Mouse (Mus musculus): Measurements from ENCODE around the gene Gm4353. TPM values are rescaled to one million over a fixed set of nuclear protein-coding genes. Genes with fewer than 3 reads are reported as not detected.

The Gm4353 gene
- polyA plus RNA-seq, 1 experiment from 2014 or later, result 1.3 TPM

DNA sequence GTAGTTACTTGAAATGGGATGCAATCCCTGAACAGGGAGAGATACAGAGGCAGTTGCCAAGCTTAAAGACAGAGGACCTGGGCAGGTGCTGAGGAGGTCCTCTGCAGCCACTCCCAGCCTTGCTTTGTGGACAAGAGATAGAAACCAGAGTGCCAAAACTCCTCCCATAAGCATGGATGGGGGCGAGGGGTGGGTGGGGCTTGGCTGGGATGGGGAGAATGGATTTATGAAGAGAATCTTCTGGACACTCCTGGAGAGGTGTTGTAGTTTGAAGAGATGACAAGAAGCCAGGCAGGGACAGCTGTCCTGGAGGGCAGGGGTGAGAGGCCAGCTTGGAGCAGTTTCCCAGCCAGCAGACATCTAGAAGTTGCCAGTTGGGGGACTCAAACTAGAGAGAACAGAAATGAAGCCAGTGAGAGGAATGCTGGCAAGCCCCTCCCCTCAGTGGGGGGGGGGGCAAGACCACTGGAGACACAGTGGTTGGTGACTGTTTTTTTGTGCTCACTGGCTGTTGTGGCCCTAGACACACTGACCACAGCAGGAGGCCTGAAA is 34.9 kb upstream of the Gm4353 start:
- H3K27me3 ChIP-seq (replicated peaks), result no peaks in the 10 kb centered on the region
- no peaks in the 10 kb centered on the region for H3K9me3 ChIP-seq
- H3K4me2 ChIP-seq (replicated peaks), result no peak overlapping the region
- H3K9ac ChIP-seq, result no peak overlapping the region
- H3K36me3 ChIP-seq, result no peaks in the 10 kb centered on the region
- H3K4me1 ChIP-seq, result 0 out of 2 replicates have a peak, but pooled peaks cover 2% of the 10 kb centered on the region
- 85% methylated on average over 1 of the region's 1 CpGs for WGBS
- no peak overlapping the region for H3K4me3 ChIP-seq
- no peak overlapping the region for H3K27ac ChIP-seq
- no peak for ATAC-seq (ENCODE audit: low FRiP score, low read depth)

DNA sequence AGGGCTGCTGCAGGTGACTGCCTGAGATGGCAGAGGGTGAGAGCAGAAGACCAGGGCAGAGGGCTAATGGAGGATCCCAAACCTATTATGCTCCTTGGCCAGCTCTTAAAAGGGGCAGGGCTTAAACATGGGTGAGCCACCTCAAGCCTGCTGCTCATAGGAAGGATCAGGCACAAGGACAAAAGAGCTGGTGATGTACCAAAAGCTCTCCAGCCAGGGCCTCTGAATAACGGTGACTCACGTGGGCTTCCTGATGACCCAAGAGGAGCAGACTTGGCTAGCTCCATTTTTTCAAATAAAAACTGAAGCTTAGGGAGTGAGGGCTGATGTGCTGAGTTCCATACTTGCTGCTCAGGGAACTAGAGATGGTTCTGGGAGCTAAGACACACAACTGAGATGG is 31.6 kb upstream of the Gm4353 start:
- Histone ChIP-seq H3K4me2 (replicated peaks) (no peak overlapping the region), H3K27ac (no peak overlapping the region), H3K36me3 (no peaks in the 10 kb centered on the region), H3K4me1 (no peaks in the 10 kb centered on the region), H3K9ac (no peak overlapping the region), H3K27me3 (replicated peaks) (no peaks in the 10 kb centered on the region), H3K9me3 (no peaks in the 10 kb centered on the region), H3K4me3 (no peak overlapping the region)
- no peak for ATAC-seq (ENCODE audit: low FRiP score, low read depth)
- WGBS, result 74% methylated on average over 2 of the region's 2 CpGs

DNA sequence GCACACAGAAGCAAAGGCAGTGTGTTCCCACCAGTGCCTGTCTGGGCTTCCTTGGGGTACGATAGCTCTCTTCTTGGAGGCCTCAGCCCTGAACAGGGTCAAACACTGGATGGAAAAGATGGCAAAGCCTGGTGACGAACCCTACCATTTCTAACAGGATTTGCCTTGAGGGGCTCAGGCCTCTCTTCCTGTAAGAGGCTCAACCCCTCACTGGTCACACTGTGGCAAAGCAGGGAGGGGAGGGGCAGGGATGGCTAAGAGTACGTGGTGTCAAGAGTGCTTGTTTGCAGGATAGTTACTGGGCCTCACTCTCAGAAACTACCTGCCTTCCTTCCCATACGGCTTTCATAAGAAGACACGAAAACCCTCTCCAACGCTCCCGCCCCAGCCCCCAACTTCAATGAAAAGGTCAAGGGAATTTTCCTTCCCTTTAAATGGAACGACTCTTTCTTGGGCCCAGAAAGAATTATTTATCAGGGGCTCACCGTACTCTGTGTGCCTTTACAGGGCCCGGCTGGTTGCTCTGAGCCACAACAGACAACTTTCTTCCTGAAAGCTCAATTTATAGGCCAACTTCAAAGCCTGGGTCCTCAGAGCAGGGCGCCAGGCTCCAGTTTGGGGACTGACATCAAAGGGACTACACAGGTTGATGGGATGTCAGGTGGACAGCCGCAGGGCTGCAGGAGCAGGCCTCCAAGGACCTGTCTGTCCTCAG is 30.9 kb upstream of the Gm4353 start:
- WGBS, result 68% methylated on average over 12 of the region's 12 CpGs
- H3K4me3 ChIP-seq, result no peak overlapping the region
- no peak for ATAC-seq (ENCODE audit: low FRiP score, low read depth)

DNA sequence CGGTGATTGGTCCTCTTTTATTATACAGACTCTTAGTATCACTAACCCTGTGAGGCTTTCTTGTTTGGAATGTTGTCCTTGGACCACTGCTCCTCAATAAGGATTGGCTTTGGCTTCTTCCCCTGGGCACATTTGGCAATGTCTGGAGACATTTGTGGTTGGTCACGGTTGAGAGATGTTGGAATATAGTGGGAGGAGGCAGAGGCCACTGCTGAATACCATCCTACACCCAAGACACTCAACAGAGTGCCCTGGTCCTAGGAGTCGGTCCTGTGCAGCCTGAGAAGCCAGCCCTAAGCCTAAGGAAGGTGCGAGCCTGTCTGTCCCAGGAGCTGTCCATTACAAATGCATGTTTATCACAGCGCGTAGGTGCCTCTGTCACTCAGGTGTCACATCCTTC is 27.1 kb upstream of the Gm4353 start:
- 91% methylated on average over 6 of the region's 6 CpGs for WGBS

More for the DNA sequence above, 30.9 kb upstream of the Gm4353 start:
- Histone ChIP-seq H3K9ac (no peak overlapping the region), H3K36me3 (no peaks in the 10 kb centered on the region), H3K4me2 (replicated peaks) (no peak overlapping the region), H3K27me3 (replicated peaks) (no peaks in the 10 kb centered on the region), H3K27ac (no peak overlapping the region), H3K9me3 (no peaks in the 10 kb centered on the region), H3K4me1 (no peaks in the 10 kb centered on the region)

DNA sequence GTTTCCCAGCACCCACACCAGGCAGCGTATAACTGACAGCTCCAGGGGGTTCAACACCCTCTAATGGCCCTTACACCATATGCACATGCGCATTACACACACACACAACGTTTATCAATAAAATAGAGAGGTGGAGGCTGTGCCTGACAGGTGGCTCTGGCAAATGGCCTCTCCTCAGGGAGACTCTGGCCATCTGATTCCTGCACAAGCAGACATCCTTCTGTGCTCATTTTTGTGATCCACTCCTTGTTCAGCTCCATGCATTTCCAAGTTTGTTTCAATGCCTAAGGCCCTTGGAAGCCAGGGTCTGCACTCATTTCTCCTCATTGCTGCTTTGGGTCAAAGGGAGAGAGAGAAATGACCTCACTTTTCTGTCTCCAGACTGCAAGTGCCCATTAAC is 26.2 kb upstream of the Gm4353 start:
- H3K27me3 ChIP-seq (replicated peaks), result no peaks in the 10 kb centered on the region
- no peaks in the 10 kb centered on the region for H3K4me1 ChIP-seq
- no peak for ATAC-seq (ENCODE audit: low FRiP score, low read depth)
- no peak overlapping the region for H3K9ac ChIP-seq
- no peak overlapping the region for H3K4me2 ChIP-seq (replicated peaks)
- peaks cover 19% of the 10 kb centered on the region for H3K36me3 ChIP-seq
- H3K4me3 ChIP-seq, result no peak overlapping the region
- no peaks in the 10 kb centered on the region for H3K9me3 ChIP-seq
- no peak overlapping the region for H3K27ac ChIP-seq
- WGBS, result 76% methylated on average over 3 of the region's 3 CpGs

More for the DNA sequence above, 27.1 kb upstream of the Gm4353 start:
- Histone ChIP-seq H3K4me2 (replicated peaks) (no peak overlapping the region), H3K4me1 (no peaks in the 10 kb centered on the region), H3K27me3 (replicated peaks) (no peaks in the 10 kb centered on the region), H3K9me3 (no peaks in the 10 kb centered on the region), H3K27ac (no peak overlapping the region), H3K4me3 (no peak overlapping the region), H3K9ac (no peak overlapping the region), H3K36me3 (peaks cover 10% of the 10 kb centered on the region)
- ATAC-seq (ENCODE audit: low FRiP score, low read depth), result no peak

DNA sequence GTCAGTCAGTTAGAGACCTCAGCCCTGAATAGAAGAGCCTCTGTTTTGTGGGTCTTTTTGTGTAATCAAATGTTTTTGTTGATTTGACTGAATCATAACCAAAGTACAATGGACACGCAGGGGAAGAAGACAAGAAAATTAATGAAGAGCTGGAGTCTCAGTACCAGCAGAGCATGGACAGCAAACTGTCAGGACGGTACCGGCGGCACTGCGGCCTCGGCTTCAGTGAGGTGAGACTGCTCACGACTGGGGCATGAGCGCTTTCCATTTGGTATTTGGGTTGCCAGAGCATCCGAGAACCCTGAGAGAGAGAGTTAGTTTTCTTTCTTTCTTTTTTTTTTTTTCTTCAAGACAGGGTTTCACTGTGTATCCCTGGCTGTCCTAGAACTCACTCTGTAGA is 18.7 kb upstream of the Gm4353 start:
- Histone ChIP-seq H3K9ac (no peak overlapping the region), H3K4me2 (replicated peaks) (no peak overlapping the region), H3K4me1 (no peaks in the 10 kb centered on the region), H3K27me3 (replicated peaks) (no peaks in the 10 kb centered on the region), H3K27ac (no peak overlapping the region), H3K4me3 (no peak overlapping the region), H3K9me3 (no peaks in the 10 kb centered on the region), H3K36me3 (peaks cover 64% of the 10 kb centered on the region)
- ATAC-seq (ENCODE audit: low FRiP score, low read depth), result no peak
- WGBS, result 94% methylated on average over 9 of the region's 9 CpGs

DNA sequence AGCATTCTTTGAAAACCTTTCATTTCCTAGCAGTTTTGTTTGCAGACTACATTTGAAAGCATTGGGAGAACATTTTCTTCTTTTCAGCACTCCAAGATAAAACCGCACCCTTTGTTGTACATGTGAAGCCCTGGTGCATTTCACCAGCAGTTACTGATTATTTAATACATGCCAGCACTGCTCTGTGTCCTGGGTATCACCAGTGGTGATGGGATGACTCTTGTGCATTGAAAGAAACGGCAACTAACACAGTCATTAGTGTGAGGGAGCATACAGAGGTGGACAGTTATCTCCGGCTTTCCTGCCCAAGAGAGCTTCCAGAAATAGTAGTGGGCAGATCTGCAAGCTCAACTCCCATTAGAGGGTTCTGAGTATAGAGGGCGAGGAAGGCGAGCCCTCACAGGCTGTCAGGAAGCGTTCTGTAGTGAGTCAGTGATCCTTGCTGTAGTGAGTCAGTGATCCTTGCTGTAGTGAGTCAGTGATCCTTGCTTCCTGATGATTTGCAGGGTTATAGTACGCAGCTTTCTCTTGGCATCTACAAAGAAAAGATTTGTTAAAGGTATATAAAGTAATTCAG is 15.6 kb upstream of the Gm4353 start:
- Histone ChIP-seq H3K4me1 (peaks cover 12% of the 10 kb centered on the region), H3K9me3 (no peaks in the 10 kb centered on the region), H3K27ac (no peak overlapping the region), H3K27me3 (replicated peaks) (no peaks in the 10 kb centered on the region), H3K9ac (no peak overlapping the region), H3K4me3 (no peak overlapping the region), H3K4me2 (replicated peaks) (no peak overlapping the region), H3K36me3 (peaks cover 39% of the 10 kb centered on the region)
- 90% methylated on average over 7 of the region's 7 CpGs for WGBS
- ATAC-seq (ENCODE audit: low FRiP score, low read depth), result no peak

DNA sequence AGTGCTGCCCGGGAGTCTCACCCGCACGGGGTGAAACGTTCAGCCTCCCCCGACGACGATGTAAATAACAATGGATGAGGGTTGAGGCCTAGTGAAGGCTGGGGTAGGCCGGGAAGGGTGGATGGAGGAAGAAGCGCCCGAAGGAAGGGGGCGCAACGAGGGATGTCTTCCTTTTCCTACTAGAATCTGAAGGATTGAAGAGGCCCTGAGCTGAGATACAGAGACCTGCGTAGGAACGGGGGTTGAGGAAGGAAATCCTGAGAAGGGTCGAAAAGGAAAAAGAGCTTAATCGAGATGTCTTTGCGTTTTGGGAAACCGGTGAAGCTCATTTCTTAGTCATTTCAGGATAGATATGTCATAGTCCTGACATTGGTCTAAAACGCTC is 9.0 kb upstream of the Gm4353 start:
- Histone ChIP-seq H3K9me3 (no peaks in the 10 kb centered on the region), H3K9ac (peak overlapping the region; percentile 78), H3K4me1 (peaks cover 22% of the 10 kb centered on the region), H3K36me3 (no peaks in the 10 kb centered on the region), H3K27me3 (replicated peaks) (no peaks in the 10 kb centered on the region), H3K4me3 (peak overlapping the region; percentile 61), H3K27ac (peak overlapping the region; percentile 82), H3K4me2 (replicated peaks) (peak overlapping the region; percentile 83)
- ATAC-seq (ENCODE audit: low FRiP score, low read depth), result peak; percentile 84
- under 1% methylated on average over 19 of the region's 19 CpGs for WGBS

DNA sequence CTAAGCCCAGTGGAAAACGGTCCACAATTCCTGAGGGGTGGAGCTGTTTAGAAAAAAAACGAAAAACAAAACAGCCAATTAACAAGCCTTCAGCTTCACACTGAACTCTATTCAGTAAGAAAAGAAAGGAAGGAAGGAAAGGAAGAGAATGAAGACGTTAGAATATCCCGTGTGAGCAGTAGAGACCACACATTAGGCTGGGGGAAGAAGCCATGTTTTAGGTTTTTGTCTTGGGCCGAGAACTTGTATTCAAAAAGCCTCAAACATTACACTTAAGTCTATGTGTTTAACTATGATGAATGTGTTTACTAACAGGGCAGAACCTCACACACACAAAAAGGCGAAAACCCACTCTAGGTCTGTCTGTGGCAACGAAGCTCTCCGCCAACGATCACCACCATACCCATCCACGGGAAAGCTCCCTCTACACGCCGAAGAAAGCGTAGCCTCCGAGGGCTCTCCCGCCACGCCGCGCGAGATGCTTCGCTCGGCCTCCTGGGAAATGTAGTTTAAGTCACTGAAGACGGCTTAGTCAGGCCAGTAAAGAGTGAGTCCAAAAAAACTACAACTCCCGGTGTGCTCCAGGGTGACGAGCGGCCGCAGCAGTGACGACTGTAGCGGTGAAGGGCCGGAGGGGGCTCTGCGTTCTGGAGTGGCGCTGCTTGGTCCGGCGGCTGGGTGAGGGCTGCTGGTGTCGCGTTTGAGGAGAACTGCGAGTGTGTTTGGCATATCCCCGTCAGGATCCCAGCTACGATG is 8.5 kb upstream of the Gm4353 start:
- Histone ChIP-seq H3K27ac (peak overlapping the region; percentile 82), H3K4me3 (peak overlapping the region; percentile 61), H3K36me3 (no peaks in the 10 kb centered on the region), H3K4me2 (replicated peaks) (peak overlapping the region; percentile 83), H3K9ac (peak overlapping the region; percentile 78), H3K4me1 (peaks cover 22% of the 10 kb centered on the region), H3K9me3 (no peaks in the 10 kb centered on the region), H3K27me3 (replicated peaks) (no peaks in the 10 kb centered on the region)
- peak; percentile 100 for ATAC-seq (ENCODE audit: low FRiP score, low read depth)
- WGBS, result under 1% methylated on average over 38 of the region's 38 CpGs

DNA sequence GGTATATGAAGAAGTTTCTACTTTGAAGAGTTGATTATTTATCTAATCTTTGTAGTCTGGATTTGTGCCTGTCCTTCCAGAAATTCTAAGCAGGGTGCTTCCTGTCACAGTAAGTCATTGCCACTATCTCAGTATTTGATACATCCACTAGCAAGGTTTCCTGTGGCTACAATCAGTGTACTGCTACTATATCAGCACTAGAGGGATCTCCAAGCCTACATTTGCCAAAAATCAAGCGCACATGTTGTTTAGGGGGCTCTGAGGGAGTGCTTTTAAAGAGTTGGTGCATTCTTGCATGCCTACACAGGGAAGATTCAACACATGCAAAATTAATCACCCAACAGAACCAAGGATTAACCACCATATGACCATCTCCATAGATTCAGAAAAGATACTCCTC is 23.7 kb downstream of the Gm4353 start:
- H3K27me3 ChIP-seq (replicated peaks), result no peaks in the 10 kb centered on the region
- no peak overlapping the region for H3K4me3 ChIP-seq
- no peaks in the 10 kb centered on the region for H3K9me3 ChIP-seq
- no peak for ATAC-seq (ENCODE audit: low FRiP score, low read depth)
- no peak overlapping the region for H3K9ac ChIP-seq
- no peaks in the 10 kb centered on the region for H3K36me3 ChIP-seq
- no peak overlapping the region for H3K4me2 ChIP-seq (replicated peaks)
- no peak overlapping the region for H3K27ac ChIP-seq
- H3K4me1 ChIP-seq, result no peaks in the 10 kb centered on the region
- WGBS, result 55% methylated on average over 1 of the region's 1 CpGs

DNA sequence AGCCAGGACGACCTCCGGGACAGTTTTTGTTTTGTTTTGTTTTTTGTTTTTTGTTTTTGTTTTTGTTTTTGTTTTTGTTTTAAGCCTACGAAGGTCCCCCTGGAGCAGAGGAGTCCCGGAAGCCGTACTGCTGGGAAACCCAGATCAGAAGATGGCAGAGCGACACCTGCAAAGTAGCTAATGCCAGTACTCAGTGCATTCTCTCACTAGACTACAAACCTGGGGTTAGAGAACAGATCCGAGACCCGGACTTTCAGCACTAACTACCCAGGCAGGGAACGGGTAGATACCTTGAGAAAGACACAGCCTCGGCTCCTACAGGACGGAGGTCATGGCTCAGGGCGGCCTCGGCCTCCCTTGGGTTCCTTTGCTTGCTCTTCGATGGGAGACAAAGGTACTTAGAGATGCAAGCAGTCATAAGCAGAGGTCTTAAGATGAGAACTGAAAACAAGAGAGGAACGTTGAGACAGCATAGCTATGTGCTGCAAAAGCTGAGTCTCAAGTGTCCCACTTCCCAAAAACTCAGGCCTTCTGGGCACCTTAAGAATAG is 43.9 kb downstream of the Gm4353 start:
- no peaks in the 10 kb centered on the region for H3K9me3 ChIP-seq
- H3K4me2 ChIP-seq (replicated peaks), result peak overlapping the region; percentile 99
- no peak overlapping the region for H3K27ac ChIP-seq
- no peak; the same call in 1 of the 2 replicates for ATAC-seq (ENCODE audit: low FRiP score, low read depth)
- H3K36me3 ChIP-seq, result no peaks in the 10 kb centered on the region
- no peak overlapping the region for H3K9ac ChIP-seq
- H3K4me1 ChIP-seq, result peaks cover 25% of the 10 kb centered on the region
- no peak overlapping the region for H3K4me3 ChIP-seq
- H3K27me3 ChIP-seq (replicated peaks), result peaks cover 32% of the 10 kb centered on the region
- WGBS, result 15% methylated on average over 15 of the region's 15 CpGs
